Mouse (Mus musculus): Measurements from ENCODE around the gene Slc15a2. TPM values are rescaled to one million over a fixed set of nuclear protein-coding genes. Genes with fewer than 3 reads are reported as not detected.
A peak's percentile ranks its signal among the peaks of the same experiment; 100 is the strongest.

The Slc15a2 gene
- polyA plus RNA-seq, 1 experiment from 2014 or later: 5.5 TPM

DNA sequence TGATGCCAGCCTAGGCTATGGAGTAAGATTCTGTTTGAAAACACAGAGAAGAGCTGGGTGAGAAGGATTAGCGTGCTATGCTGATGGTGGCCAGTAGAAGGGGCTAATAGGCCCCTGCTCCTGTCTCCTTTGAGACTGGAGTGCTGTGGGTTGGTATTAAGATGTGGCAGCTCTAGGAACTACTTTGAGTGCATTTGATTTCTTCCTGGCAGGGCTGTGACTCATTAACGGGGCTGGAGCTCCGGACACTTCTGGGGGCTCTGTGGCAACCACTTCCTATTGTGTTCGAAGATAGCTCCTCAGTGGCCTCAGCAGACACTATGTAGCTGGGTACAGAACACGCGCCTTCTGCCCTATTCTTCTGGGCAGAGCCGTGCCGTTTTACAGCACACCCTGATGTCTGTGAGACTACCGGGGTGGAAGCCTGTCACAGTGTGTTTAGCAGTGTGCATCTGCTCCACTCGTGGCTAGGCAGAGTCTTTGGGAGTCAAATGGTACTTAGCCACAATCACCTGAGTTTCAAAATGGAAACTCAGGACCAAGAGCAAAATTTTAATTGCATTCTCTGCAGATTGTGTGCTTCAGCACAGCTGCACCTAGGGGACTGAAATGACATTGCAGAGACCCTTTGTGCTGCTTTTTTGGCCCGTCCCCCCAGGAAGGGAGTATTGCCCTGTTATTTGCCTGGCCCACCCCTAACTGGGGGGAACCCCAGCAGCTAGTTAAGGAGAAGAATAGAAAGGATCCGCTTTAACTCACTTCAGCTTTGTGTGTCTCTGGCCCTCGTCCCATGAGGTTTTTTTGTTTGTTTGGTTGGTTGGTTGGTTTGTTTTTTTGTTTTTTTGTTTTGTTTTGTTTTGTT lies 64.3 kb downstream of the Slc15a2 start:
- 66% methylated on average over 13 of the region's 13 CpGs for WGBS
- ATAC-seq (replicated peaks; ENCODE audit: low FRiP score, low TSS enrichment, low read depth): no peak
- Histone ChIP-seq H3K27ac (ENCODE audit: low read depth) (no peak overlapping the region), H3K9me3 (ENCODE audit: control insufficient read depth, low read length) (no peaks in the 10 kb centered on the region), H3K4me1 (replicated peaks; ENCODE audit: control insufficient read depth, insufficient read depth, low read length) (no peaks in the 10 kb centered on the region), H3K4me2 (ENCODE audit: low read length) (no peak overlapping the region), H3K27me3 (replicated peaks; ENCODE audit: control insufficient read depth, insufficient read depth, low read length) (no peaks in the 10 kb centered on the region), H3K36me3 (ENCODE audit: control insufficient read depth, insufficient read depth, low read length) (no peaks in the 10 kb centered on the region), H3K9ac (ENCODE audit: low read length) (no peak overlapping the region), H3K4me3 (ENCODE audit: low read depth, low read length) (no peak overlapping the region)
- no peak for DNase-seq (ENCODE audit: low spot score)

DNA sequence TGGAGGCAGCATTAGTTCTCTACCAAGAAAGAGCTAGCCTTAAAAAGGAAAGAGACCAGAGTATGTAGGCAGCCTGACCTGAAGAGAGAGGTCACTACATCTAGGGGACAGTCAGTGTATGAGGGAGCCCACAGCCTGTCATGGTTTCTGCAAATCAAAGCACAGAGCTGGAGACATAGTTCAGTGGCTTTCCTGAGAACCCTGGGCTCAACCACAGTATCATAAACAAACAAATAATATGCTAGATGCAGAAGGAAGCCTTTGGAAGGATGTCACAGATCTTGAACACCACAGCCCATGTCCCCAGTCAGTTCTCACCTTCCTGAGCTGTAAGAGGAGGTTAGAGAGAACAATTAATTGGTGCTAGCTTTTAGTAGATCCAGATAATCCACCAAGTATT lies 66.1 kb downstream of the Slc15a2 start:
- H3K4me2 ChIP-seq (ENCODE audit: low read length): no peak overlapping the region
- no peaks in the 10 kb centered on the region for H3K27me3 ChIP-seq (replicated peaks; ENCODE audit: control insufficient read depth, insufficient read depth, low read length)
- ATAC-seq (replicated peaks; ENCODE audit: low FRiP score, low TSS enrichment, low read depth) (no peak), DNase-seq (ENCODE audit: low spot score) (no peak)
- no peak overlapping the region for H3K27ac ChIP-seq (ENCODE audit: low read depth)
- no peaks in the 10 kb centered on the region for H3K36me3 ChIP-seq (ENCODE audit: control insufficient read depth, insufficient read depth, low read length)
- H3K4me1 ChIP-seq (replicated peaks; ENCODE audit: control insufficient read depth, insufficient read depth, low read length): no peaks in the 10 kb centered on the region
- no peaks in the 10 kb centered on the region for H3K9me3 ChIP-seq (ENCODE audit: control insufficient read depth, low read length)
- H3K9ac ChIP-seq (ENCODE audit: low read length): no peak overlapping the region
- no peak overlapping the region for H3K4me3 ChIP-seq (ENCODE audit: low read depth, low read length)

DNA sequence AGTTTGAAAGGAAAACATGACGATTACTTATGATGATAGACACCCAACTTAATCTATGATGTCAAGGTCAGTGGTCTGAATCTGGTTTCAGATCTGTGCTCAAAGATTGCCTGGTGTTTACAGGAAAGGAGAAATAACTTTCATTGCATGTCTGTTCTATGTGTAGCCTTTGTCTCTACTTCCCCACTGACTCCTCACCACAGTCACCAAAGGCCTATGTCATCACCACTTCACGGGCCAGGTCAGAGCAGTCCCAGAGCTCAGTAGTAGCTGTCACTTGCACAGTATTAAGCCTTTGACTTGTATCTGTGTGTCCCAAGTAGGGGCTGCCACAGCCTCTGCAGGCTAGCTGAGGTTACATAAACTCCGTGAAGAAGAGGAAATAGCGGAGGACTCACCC lies 67.3 kb downstream of the Slc15a2 start:
- WGBS: 84% methylated on average over 4 of the region's 4 CpGs
- Histone ChIP-seq H3K4me1 (replicated peaks; ENCODE audit: control insufficient read depth, insufficient read depth, low read length) (no peaks in the 10 kb centered on the region), H3K9ac (ENCODE audit: low read length) (no peak overlapping the region), H3K9me3 (ENCODE audit: control insufficient read depth, low read length) (no peaks in the 10 kb centered on the region), H3K27me3 (replicated peaks; ENCODE audit: control insufficient read depth, insufficient read depth, low read length) (no peaks in the 10 kb centered on the region), H3K36me3 (ENCODE audit: control insufficient read depth, insufficient read depth, low read length) (no peaks in the 10 kb centered on the region), H3K4me3 (ENCODE audit: low read depth, low read length) (no peak overlapping the region), H3K27ac (ENCODE audit: low read depth) (no peak overlapping the region), H3K4me2 (ENCODE audit: low read length) (no peak overlapping the region)
- no peak for DNase-seq (ENCODE audit: low spot score)
- no peak for ATAC-seq (replicated peaks; ENCODE audit: low FRiP score, low TSS enrichment, low read depth)

DNA sequence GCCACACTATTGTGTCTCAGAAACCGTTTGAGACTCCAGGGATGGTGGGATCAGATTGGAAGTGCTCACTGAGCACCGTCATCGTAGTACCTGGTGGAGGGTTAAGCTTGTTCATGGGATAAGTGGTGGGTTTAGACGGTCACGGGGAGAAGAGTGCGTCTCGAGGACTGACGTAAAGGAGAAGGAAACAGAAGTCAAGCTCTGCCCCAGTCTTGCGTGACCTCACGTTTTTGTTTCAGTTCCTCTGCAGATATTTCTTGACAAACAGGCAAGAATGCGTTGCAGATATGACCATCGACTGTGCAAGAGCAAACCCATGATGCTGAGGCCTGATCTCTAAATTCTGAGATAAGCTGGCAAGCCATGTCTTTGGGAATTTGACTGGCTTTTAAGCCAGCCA lies 73.0 kb downstream of the Slc15a2 start:
- WGBS: 84% methylated on average over 12 of the region's 12 CpGs
- H3K36me3 ChIP-seq (ENCODE audit: control insufficient read depth, insufficient read depth, low read length): no peaks in the 10 kb centered on the region
- H3K9me3 ChIP-seq (ENCODE audit: control insufficient read depth, low read length): no peaks in the 10 kb centered on the region
- no peak overlapping the region for H3K4me2 ChIP-seq (ENCODE audit: low read length)
- no peaks in the 10 kb centered on the region for H3K4me1 ChIP-seq (replicated peaks; ENCODE audit: control insufficient read depth, insufficient read depth, low read length)
- no peak overlapping the region for H3K9ac ChIP-seq (ENCODE audit: low read length)
- DNase-seq (ENCODE audit: low spot score) (no peak), ATAC-seq (replicated peaks; ENCODE audit: low FRiP score, low TSS enrichment, low read depth) (no peak)
- H3K27ac ChIP-seq (ENCODE audit: low read depth): no peak overlapping the region
- no peak overlapping the region for H3K4me3 ChIP-seq (ENCODE audit: low read depth, low read length)
- H3K27me3 ChIP-seq (replicated peaks; ENCODE audit: control insufficient read depth, insufficient read depth, low read length): no peaks in the 10 kb centered on the region

DNA sequence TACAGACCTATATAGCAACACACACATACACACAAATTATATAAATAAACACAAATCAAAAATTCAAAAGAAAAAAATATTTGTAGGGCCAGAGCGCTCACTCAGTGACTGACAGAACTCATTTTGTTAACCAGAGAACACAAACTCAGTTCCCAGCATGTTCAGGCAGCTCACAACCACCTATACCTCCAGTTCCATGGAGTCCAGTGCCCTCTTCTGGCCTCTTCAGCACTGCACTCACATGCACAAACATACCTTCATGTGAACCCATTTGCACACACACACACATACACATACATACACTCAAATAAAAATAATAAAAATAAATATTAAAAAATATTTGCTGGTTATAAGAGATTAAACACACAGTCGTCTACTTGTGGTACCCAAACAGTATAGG lies 74.0 kb downstream of the Slc15a2 start:
- no peaks in the 10 kb centered on the region for H3K9me3 ChIP-seq (ENCODE audit: control insufficient read depth, low read length)
- no peak overlapping the region for H3K9ac ChIP-seq (ENCODE audit: low read length)
- H3K27me3 ChIP-seq (replicated peaks; ENCODE audit: control insufficient read depth, insufficient read depth, low read length): no peaks in the 10 kb centered on the region
- H3K4me1 ChIP-seq (replicated peaks; ENCODE audit: control insufficient read depth, insufficient read depth, low read length): no peaks in the 10 kb centered on the region
- H3K27ac ChIP-seq (ENCODE audit: low read depth): no peak overlapping the region
- no peaks in the 10 kb centered on the region for H3K36me3 ChIP-seq (ENCODE audit: control insufficient read depth, insufficient read depth, low read length)
- no peak for DNase-seq (ENCODE audit: low spot score)
- no peak for ATAC-seq (replicated peaks; ENCODE audit: low FRiP score, low TSS enrichment, low read depth)
- no peak overlapping the region for H3K4me2 ChIP-seq (ENCODE audit: low read length)
- no peak overlapping the region for H3K4me3 ChIP-seq (ENCODE audit: low read depth, low read length)
- 94% methylated on average over 2 of the region's 2 CpGs for WGBS

DNA sequence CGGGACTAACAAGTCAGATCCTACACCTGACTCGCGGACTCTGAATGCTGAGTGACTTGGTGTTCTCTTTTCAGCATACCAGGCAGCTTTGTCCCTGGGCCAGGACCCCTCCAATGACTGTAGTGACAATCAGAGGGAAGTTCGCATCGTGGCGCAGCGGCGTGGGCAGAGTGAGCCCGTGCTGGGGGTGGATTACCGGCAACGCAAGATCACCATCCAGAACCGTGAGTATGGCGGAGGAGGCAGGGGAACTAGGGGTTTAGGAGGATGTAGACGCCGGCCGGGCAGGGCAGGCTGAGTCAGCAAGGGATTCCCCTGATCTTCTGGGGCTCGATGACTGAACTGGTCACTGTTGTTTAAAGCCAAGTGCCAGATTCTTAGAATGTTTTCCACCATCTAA lies 75.4 kb downstream of the Slc15a2 start:
- Histone ChIP-seq H3K9me3 (ENCODE audit: control insufficient read depth, low read length) (no peaks in the 10 kb centered on the region), H3K4me1 (replicated peaks; ENCODE audit: control insufficient read depth, insufficient read depth, low read length) (no peaks in the 10 kb centered on the region), H3K9ac (ENCODE audit: low read length) (no peak overlapping the region), H3K36me3 (ENCODE audit: control insufficient read depth, insufficient read depth, low read length) (no peaks in the 10 kb centered on the region), H3K27ac (ENCODE audit: low read depth) (no peak overlapping the region), H3K4me3 (ENCODE audit: low read depth, low read length) (no peak overlapping the region), H3K4me2 (ENCODE audit: low read length) (no peak overlapping the region), H3K27me3 (replicated peaks; ENCODE audit: control insufficient read depth, insufficient read depth, low read length) (no peaks in the 10 kb centered on the region)
- WGBS: 93% methylated on average over 17 of the region's 17 CpGs
- ATAC-seq (replicated peaks; ENCODE audit: low FRiP score, low TSS enrichment, low read depth) (no peak), DNase-seq (ENCODE audit: low spot score) (no peak)

DNA sequence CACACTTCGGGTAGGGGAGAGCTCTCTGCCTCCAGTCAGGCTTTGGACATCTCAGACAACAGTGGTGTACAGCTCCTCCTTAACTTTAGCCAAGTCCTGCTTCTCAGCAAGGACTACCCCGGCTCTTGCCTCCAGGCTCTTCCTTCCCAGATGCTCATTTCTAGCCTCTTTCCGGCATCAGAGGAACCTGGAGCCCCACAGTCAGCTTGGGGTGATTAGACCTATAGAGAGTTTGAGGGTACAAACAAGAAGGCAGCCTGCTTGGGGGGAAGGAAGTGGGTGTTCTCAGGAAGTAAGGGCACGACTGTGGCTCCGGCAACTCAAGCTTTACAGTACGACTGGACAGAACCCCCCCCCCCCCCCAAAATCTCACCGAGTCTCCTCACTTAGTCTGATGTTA lies 76.0 kb downstream of the Slc15a2 start:
- WGBS: 88% methylated on average over 7 of the region's 7 CpGs
- Histone ChIP-seq H3K9ac (ENCODE audit: low read length) (no peak overlapping the region), H3K4me2 (ENCODE audit: low read length) (no peak overlapping the region), H3K4me1 (replicated peaks; ENCODE audit: control insufficient read depth, insufficient read depth, low read length) (no peaks in the 10 kb centered on the region), H3K9me3 (ENCODE audit: control insufficient read depth, low read length) (no peaks in the 10 kb centered on the region), H3K27ac (ENCODE audit: low read depth) (no peak overlapping the region), H3K36me3 (ENCODE audit: control insufficient read depth, insufficient read depth, low read length) (no peaks in the 10 kb centered on the region), H3K27me3 (replicated peaks; ENCODE audit: control insufficient read depth, insufficient read depth, low read length) (no peaks in the 10 kb centered on the region), H3K4me3 (ENCODE audit: low read depth, low read length) (no peak overlapping the region)
- ATAC-seq (replicated peaks; ENCODE audit: low FRiP score, low TSS enrichment, low read depth) (no peak), DNase-seq (ENCODE audit: low spot score) (no peak)

DNA sequence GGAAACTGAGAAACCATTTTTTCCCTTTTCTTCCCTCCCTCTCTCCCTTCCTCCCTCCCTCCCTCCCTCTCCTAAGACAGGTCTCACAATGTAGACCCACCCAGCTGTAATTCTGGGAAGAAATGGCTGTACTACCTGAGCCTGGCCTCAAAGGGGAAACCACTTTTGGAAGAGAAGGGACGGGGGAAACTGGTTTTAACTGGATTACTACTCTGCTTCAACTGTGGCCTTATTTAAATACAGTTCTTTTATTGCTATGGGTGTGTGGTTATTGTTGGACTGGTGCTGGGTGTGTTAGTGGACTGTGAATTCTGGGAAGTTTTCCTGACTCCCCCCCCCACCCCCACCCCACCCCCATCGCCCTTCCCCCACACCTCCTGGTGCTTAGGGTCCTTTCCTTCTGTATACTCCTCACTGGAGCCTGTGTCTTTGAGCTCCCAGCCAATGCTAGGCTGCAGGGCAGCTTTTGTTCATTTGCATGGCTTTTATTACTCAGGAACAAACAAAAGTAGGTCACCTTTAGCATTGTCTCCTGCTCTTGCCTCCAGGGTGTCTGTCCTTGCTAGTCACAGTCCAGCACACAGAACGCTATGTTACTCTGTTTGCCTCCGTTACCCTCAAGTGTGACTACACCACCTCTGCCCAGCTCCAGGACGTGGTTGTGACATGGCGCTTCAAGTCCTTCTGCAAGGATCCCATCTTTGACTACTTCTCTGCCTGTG lies 76.9 kb downstream of the Slc15a2 start:
- H3K4me2 ChIP-seq (ENCODE audit: low read length): no peak overlapping the region
- DNase-seq (ENCODE audit: low spot score) (no peak), ATAC-seq (replicated peaks; ENCODE audit: low FRiP score, low TSS enrichment, low read depth) (peak; percentile 75)
- H3K27me3 ChIP-seq (replicated peaks; ENCODE audit: control insufficient read depth, insufficient read depth, low read length): no peaks in the 10 kb centered on the region
- no peak overlapping the region for H3K4me3 ChIP-seq (ENCODE audit: low read depth, low read length)
- no peak overlapping the region for H3K9ac ChIP-seq (ENCODE audit: low read length)
- 77% methylated on average over 6 of the region's 6 CpGs for WGBS
- H3K4me1 ChIP-seq (replicated peaks; ENCODE audit: control insufficient read depth, insufficient read depth, low read length): no peaks in the 10 kb centered on the region
- H3K9me3 ChIP-seq (ENCODE audit: control insufficient read depth, low read length): no peaks in the 10 kb centered on the region
- H3K27ac ChIP-seq (ENCODE audit: low read depth): no peak overlapping the region
- no peaks in the 10 kb centered on the region for H3K36me3 ChIP-seq (ENCODE audit: control insufficient read depth, insufficient read depth, low read length)

DNA sequence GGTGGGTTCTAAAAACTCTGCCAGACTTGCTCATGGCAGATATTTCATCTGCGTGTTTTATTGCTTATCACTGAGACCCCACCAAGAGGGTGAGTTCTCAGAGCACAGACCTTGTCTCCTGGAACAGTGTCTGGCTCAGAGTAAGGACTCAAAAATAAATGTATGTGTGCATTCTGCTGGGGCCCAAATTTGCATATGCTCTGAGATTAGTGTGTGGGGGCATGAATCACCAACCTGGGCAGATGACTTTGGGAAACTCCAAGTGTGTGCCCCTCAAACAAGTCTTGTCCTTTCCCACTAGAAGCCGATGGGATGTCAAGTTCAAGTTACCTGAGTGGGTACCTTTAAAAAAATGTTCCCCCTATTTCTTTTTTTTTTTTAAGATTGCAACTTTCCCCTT lies 84.3 kb downstream of the Slc15a2 start:
- no peak overlapping the region for H3K27ac ChIP-seq (ENCODE audit: low read depth)
- no peaks in the 10 kb centered on the region for H3K4me1 ChIP-seq (replicated peaks; ENCODE audit: control insufficient read depth, insufficient read depth, low read length)
- H3K9ac ChIP-seq (ENCODE audit: low read length): no peak overlapping the region
- ATAC-seq (replicated peaks; ENCODE audit: low FRiP score, low TSS enrichment, low read depth) (no peak), DNase-seq (ENCODE audit: low spot score) (no peak)
- H3K27me3 ChIP-seq (replicated peaks; ENCODE audit: control insufficient read depth, insufficient read depth, low read length): no peaks in the 10 kb centered on the region
- H3K4me2 ChIP-seq (ENCODE audit: low read length): no peak overlapping the region
- no peaks in the 10 kb centered on the region for H3K9me3 ChIP-seq (ENCODE audit: control insufficient read depth, low read length)
- H3K4me3 ChIP-seq (ENCODE audit: low read depth, low read length): no peak overlapping the region
- 83% methylated on average over 2 of the region's 2 CpGs for WGBS
- no peaks in the 10 kb centered on the region for H3K36me3 ChIP-seq (ENCODE audit: control insufficient read depth, insufficient read depth, low read length)
